Mouse (Mus musculus): ENCODE measurements around the gene Polr3c.
"Not testable (repeated sequence)": the region's sequence is repeated elsewhere in the genome, so short reads cannot be mapped to it uniquely, and the experiment has no call there.

Polr3c gene

GRCm38 (mm10) chr3:96675171-96675570, 52.3 kb downstream of the Polr3c start:
- no peak for DNase-seq

GRCm38 (mm10) chr3:96674442-96674841, 53.0 kb downstream of the Polr3c start:
- no peak for DNase-seq

GRCm38 (mm10) chr3:96673514-96673913, 53.9 kb downstream of the Polr3c start:
- DNase-seq: no peak

GRCm38 (mm10) chr3:96671519-96671918, 55.9 kb downstream of the Polr3c start:
- no peak for DNase-seq

- DNase-seq: peak; percentile 98
Observed at GRCm38 (mm10) chr3:96669727-96670468, 57.5 kb downstream of the Polr3c start, which contains the start of gene Ankrd35. Gene Ankrd35, plus strand, starts transcription at chr3:96670131.

- DNase-seq: no peak
Observed at GRCm38 (mm10) chr3:96668424-96669067, 58.9 kb downstream of the Polr3c start.

GRCm38 (mm10) chr3:96667316-96667715, 60.1 kb downstream of the Polr3c start:
- DNase-seq: no peak

- no peak for DNase-seq
Observed at GRCm38 (mm10) chr3:96666916-96667315, 60.5 kb downstream of the Polr3c start.

- not testable (repeated sequence) for DNase-seq
Observed at GRCm38 (mm10) chr3:96665732-96666363, 61.6 kb downstream of the Polr3c start.

- DNase-seq: peak; percentile 96
Observed at GRCm38 (mm10) chr3:96663432-96664239, 63.8 kb downstream of the Polr3c start.

GRCm38 (mm10) chr3:96662731-96663316, 64.6 kb downstream of the Polr3c start:
- DNase-seq: no peak

All from heart, adult 11 months (tissue).